Mouse (Mus musculus): ENCODE data around the gene Ccdc103.

- peak; percentile 6; the same call in 1 of the 2 replicates for TF ChIP-seq CTCF (IDR thresholded peaks at IDR 0.05; ENCODE audit: extremely low read depth, insufficient read length, insufficient replicate concordance, low read depth, low read length)
- no peak; the same call in 1 of the 2 replicates for TF ChIP-seq POLR2A (IDR thresholded peaks at IDR 0.05; ENCODE audit: low read depth, low read length)
These were observed 43.8 kb downstream of the Ccdc103 start, which contains the start of gene Kif18b for GRCm38 (mm10) chr11:102924557-102925350.

Data from small intestine, adult 2 months (tissue).